Mouse (Mus musculus): ENCODE data around the gene B4galt5. TPM values are rescaled to one million over a fixed set of nuclear protein-coding genes. Genes with fewer than 3 reads are reported as not detected.

The B4galt5 gene
- 29.7 and 30.3 TPM in 2 replicates for polyA plus RNA-seq (2012; rRNA removed)

GRCm38 (mm10) chr2:167348376-167349282 is at the start of gene B4galt5:
TSS of gene B4galt5 (minus strand) at chr2:167349183.

Other genes with a start within 250 kb of the B4galt5 start
- 3.9 and 4.4 TPM in 2 replicates for gene Kcnb1, start 159.0 kb downstream of the B4galt5 start, polyA plus RNA-seq (2012; rRNA removed)
- 23.1 and 25.8 TPM in 2 replicates for gene Ptgis, start 108.6 kb downstream of the B4galt5 start, polyA plus RNA-seq (2012; rRNA removed)
- gene Slc9a8, start 72.5 kb upstream of the B4galt5 start, polyA plus RNA-seq (2012; rRNA removed), result 46.5 and 47.3 TPM in 2 replicates
- gene Rnf114, start 143.5 kb upstream of the B4galt5 start, polyA plus RNA-seq (2012; rRNA removed), result 68.2 and 83.7 TPM in 2 replicates
- gene Spata2, start 143.7 kb upstream of the B4galt5 start, polyA plus RNA-seq (2012; rRNA removed), result 52.2 and 55.5 TPM in 2 replicates
- 24.1 and 27.0 TPM in 2 replicates for gene Snai1, start 189.0 kb upstream of the B4galt5 start, polyA plus RNA-seq (2012; rRNA removed)

Data from colon, adult 2 months (tissue).